Mouse (Mus musculus) cerebellum, adult (tissue): ENCODE data around the gene Sec14l5.

Source experiments
- ATAC-seq: cut with Nextera tagmentation; 2 replicates; pipeline ENCODE4 v1.9.2; 2017; ENCODE audit warnings: mild to moderate bottlenecking, moderate library complexity, mixed read lengths; ENCODE audit not compliant: insufficient number of reproducible peaks, low FRiP score, low TSS enrichment

Sec14l5 gene

GRCm38 (mm10) chr16:5150544-5150943 lies 3.6 kb downstream of the Sec14l5 start:
- no peak for ATAC-seq

DNA sequence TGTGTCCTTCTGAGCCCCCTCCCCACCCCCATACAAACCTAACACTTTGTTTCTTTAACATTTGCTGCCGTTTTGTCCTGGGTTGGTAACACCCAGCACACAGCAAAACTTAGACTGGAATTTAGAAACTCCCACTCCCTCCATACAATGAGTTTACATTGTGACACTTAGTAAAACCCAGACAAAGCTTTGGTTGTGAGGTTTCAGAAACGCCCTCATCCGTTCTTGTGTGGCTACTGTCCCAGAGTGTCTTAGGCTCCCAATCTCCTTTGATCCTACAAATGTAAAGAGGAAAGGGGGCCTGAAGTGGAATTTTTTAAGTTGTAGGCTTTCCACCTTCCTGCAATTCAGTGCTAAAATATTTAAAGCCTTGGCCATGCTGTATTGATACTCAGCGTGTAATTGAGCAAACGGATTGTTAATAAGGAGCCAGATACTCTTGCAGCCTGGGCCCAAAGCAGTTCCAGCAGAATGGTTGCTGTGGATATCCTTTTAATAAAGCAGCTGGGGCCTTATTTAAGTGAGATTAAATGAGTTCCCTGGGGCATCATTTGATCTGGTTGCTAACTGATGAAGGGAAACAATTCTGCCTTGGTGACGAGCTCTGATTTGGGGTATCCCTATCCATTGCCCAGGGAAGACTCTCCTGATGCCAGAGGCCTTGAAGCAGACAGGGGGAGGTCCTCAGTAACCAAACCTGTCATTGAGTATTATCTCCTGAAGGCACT lies 6.6 kb downstream of the Sec14l5 start:
- no peak for ATAC-seq

GRCm38 (mm10) chr16:5155014-5155413 lies 8.1 kb downstream of the Sec14l5 start:
- no peak for ATAC-seq

- ATAC-seq, result no peak
Measured at GRCm38 (mm10) chr16:5156495-5156894, 9.6 kb downstream of the Sec14l5 start.

DNA sequence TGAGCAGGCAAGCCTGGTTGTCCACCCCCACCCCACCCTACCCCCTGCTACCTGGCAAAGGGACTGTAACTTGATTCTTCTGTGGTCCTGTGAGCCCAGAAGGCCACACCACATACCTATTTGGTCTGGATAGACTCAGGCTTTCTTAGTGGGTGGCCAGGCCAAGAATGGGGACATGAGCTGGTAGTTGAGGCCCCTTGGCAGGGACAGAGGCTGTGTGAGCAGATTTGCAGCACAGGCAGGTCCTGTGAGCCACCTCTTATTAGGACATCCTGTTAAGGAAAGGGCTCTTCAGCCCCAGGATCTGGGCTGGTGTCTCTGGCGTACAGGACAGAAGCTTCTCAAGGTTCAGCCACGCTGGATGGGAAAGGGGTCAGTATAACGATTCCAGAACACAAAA lies 10.2 kb downstream of the Sec14l5 start:
- ATAC-seq, result no peak

DNA sequence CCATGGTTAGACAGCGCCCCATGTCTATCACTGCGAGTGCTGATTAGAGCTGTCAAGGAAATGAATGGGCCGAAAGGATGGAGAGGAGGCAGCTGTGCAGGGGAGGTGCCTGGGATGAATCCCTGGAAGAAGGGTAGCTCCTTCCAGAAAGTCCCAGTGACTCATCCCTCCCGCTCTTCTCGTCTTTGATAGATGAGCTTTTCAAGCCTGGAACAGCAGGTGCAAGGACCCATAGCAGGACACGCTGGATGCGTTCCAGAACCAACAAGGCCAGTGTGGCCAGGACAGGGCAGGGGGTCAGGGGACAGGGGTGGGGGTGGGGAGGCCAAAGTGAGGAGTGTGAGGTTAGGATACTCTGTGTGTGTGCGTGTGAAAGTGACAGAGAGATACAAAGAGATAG lies 12.3 kb downstream of the Sec14l5 start:
- ATAC-seq, result no peak

DNA sequence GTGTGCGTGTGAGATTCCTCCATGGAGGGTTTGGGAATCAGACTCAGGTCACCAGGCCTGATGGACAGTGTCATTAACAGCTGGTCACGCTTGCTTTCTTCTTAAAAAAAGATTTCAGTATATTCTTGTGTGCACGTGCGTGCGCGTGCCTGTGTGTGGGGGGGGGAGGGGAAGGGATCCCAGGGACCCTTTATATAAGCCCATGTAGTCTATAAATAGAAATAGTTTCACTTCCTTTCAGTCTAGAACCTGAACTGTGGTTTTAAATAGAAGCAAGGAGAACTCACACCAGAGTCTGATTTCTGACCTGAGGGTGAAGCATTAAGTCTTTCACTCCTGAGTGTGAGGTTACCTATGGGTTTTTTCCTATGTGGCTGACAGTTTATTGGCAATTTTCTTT lies 17.4 kb downstream of the Sec14l5 start:
- no peak for ATAC-seq

DNA sequence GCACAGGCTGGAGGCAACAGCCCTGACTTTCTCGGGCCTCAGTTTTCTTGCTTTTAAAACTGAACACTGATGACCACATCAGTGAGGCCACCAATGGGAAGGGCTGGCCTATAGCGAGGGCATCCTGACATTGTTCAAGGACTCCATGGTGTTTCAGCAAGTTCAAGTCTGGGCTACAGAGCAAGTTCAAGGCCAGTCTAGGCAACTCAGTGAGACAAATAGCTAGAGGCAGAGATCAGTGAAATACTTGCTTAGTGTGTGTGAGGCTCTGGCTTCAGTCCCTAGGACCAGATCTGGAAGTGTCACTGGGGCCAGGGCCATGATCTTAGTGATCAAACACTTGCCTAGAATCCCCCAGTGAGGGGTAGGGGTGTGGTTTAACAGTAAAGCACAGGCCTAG lies 21.1 kb downstream of the Sec14l5 start:
- no peak for ATAC-seq

- 0 out of 2 replicates have a peak, but pooled peaks have one; percentile 31 for ATAC-seq
Measured at GRCm38 (mm10) chr16:5168829-5169228, 21.9 kb downstream of the Sec14l5 start.

GRCm38 (mm10) chr16:5172636-5173035 lies 25.7 kb downstream of the Sec14l5 start:
- ATAC-seq, result no peak

- ATAC-seq, result peak; percentile 21; the same call in 1 of the 2 replicates
Measured at GRCm38 (mm10) chr16:5183310-5183975, 36.5 kb downstream of the Sec14l5 start.

DNA sequence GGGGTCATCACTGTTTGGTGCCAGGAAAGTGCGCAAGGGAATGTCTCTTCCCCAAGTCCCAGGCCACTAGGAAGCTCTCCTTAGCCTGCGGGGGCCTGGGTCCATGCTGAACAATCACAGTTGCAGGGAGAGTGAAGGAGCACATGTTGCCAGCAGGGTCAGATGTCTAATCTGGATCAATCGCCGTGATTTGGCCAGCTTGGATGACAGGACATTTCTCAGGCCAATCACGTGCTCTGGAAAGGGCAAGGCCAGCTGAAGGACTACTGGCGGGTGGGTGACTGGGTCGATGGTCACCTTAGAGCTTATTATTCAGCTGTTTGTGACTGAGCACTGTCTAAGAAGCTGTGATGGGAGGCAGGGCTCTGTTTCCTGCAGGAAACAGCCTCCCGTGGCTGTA lies 37.2 kb downstream of the Sec14l5 start:
- no peak for ATAC-seq

- ATAC-seq, result no peak
Measured at GRCm38 (mm10) chr16:5184956-5185355, 38.0 kb downstream of the Sec14l5 start.

DNA sequence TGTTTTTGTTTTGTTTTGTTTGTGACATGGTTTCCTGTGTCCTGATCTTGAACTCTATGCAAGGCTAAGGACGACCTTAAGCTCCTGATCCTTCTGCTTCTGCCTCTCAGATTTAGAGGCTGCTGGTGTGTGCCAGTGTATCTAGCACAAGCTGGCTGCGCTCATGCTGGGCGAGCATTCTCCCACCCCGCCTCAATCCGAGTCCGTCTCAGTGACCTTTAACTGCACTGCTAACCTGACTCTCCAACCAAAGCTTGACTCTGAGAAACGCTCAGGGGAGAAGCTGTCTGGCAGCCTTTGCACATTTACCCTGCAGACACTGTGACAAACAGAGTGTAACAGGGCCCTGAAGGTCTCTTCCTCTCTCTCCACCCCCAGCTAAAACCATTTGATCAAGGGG lies 38.8 kb downstream of the Sec14l5 start:
- ATAC-seq, result no peak

- peak; percentile 29; the same call in 1 of the 2 replicates for ATAC-seq
Measured at GRCm38 (mm10) chr16:5186234-5186633, 39.3 kb downstream of the Sec14l5 start.

DNA sequence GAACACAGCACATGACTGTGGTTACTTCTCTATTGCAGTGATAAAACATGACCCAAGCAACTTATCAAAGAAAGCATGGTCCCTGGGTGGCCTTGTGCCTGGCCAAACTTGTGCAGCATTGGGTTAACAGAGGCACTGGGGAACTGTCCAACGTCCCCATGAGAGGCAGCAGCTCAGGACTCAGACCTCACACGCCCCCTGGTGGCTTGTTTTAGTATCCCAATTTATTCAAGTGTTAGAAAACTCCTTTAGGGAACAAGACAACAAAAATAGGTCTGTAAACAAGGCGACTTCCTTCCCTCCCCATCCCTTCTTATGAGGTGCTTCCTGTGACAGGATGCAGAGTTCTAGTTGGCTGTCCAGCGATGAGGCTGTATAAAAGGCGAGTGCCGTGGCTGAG lies 48.2 kb downstream of the Sec14l5 start:
- ATAC-seq, result no peak

- no peak for ATAC-seq
Measured at GRCm38 (mm10) chr16:5202681-5203080, 55.8 kb downstream of the Sec14l5 start.

DNA sequence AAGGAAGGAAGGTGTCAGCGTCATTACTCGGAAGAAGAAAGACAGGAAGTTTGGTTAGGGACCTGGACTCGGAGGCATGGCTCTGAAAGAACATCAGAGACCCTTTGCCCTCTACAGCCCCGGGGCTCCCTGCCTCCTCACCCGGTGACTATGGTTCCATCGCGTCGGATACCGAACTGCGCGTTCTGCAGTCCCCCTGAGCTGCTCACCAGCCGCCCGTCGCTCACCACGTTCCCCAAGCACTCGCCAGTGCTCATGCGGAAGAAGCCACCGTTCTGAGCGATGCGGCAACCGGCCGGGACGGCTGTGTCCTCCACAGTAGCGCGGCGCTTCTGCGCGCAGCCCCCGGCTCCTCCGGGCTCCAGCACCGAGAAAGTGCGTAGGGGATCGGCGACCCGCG lies 56.3 kb downstream of the Sec14l5 start:
- 0 out of 2 replicates have a peak, but pooled peaks have one; percentile 2 for ATAC-seq

DNA sequence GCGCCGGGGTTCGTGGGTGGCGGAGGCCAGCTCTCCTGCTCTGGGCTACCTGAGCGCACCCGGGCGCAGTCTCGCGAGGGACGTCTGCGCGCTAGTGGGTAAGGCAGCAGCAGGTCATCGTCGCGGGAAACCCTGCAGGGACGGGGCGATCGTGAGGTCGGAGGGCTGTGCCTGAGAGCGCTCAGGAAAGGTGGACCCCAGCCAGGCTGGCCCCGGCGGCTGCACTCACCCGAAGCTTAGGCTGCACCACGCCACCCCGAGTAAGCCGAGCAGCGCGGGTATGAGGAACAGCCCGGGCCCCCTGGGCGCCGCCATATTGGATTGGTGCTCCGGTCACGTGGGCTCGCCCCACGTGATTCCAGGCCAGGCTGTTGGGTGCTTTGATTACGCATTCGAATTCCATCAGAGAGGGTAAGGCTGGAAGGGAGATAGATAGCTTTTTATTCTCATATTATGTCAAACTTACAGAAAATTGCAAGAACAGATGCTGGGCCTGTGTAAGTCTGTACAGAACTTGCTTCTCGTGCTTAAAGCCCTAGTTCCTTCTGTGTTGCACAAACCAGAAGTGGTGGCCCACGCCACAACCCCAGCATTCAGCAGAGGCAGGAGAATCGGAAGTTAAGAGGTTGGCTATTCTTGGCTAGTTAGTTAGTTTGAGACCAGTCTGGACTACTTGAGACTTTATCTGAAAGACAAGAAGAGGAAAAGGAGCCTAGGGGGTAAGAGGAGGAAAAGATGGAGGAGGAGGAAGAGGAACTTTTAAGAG lies 56.9 kb downstream of the Sec14l5 start, which contains the start of gene Nagpa:
Gene Nagpa, minus strand, starts transcription at position 345 of the 766 bp plus-strand sequence.
- peak; percentile 78 for ATAC-seq

DNA sequence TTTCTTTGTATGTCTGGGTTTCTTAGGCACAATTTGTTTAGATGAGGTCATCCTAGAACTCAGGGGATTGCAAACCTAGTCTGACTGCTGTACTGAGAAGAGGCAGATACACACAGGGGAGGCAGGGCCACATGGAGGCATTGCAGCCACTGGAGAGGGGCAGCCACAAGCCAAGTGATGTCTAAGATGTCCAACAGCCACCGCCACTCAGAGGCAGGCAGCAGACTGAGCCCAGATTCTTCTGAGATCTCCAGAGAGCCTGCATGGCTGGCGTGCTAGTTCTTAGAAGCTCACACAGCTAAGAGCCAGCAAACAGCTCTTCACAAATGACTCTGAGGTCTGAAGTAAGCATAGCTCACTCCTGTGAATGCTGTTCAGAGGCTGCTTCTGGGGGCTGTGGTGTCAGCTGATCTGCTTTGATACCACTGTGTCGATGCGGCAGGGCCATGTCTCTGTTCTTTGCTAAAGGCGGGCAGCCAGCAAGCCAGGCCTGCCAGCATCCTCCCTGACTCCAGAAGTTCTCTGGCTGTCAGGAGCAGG lies 58.6 kb downstream of the Sec14l5 start:
- ATAC-seq, result no peak

GRCm38 (mm10) chr16:5206051-5206450 lies 59.1 kb downstream of the Sec14l5 start:
- ATAC-seq, result no peak
